Mouse (Mus musculus): ENCODE results near the gene Gpc6.

Gpc6 gene

GRCm38 (mm10) chr14:117239694-117240427 lies 314.7 kb downstream of the Gpc6 start:
- DNase-seq (ENCODE audit: low spot score in 2 of 2) = no peak

DNA sequence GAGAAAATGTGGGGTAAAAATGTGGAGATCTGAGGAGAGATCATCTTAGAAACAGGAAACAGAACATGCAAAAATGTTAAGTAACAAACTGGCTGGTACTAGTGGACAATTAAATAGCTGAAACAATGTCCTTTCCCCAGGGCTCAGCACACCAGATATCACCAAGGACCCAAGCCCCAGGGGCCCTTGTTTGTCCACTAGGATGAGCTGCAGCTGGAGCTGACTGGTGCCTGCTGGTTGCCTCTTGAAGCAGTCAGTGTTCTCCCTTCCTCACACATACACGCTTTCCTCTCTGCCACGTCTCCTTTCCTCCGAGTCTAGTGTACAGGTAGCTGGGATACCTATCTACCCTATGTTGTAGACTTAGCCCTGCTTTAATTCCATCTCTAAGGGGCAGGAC lies 320.5 kb downstream of the Gpc6 start:
- DNase-seq (ENCODE audit: low spot score in 2 of 2) = no peak

- no peak for DNase-seq (ENCODE audit: low spot score in 2 of 2)
Measured at GRCm38 (mm10) chr14:117256192-117256591, 331.1 kb downstream of the Gpc6 start.

GRCm38 (mm10) chr14:117265653-117266052 lies 340.5 kb downstream of the Gpc6 start:
- no peak for DNase-seq (ENCODE audit: low spot score in 2 of 2)

DNA sequence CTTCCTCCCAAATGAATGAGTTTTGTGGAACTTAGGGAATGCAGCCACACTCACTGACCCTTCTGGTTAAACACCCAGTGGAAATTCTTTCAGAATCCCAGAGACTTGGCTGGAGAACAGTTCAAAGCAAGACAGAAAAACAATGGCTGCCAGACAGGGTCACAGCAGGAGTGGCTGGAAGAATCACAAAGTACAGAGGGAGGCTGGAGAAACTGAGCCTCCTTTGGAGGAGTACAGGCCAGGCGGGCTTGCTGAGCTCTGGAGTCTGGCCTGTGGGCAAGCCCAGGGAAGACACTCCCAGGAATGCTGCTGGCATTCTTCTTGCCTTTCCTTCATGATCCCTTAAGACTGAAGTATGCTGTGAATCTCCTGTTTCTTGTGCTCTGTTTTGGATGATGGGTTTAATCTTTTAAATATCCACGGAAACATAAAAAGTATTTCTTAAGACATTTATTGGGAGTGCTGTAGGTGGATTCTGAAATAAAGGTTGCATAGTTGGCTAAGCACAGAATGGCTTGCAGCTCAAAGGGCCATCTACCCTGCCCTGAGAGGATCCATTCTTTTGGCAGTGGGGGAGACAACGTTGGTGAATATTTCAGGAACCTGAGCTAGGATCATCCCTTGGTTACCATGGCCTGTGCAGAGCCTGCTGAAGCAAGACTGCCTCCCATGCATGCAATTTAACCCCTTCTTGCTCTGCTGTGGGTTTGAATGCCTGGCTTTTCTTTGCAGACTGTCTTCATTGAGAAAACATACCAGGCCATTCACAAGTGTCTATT lies 342.9 kb downstream of the Gpc6 start:
- DNase-seq (ENCODE audit: low spot score in 2 of 2) = peak in 1 of 2 experiments; percentile 19

- DNase-seq (ENCODE audit: low spot score in 2 of 2) = no peak
Measured at GRCm38 (mm10) chr14:117283631-117284030, 358.5 kb downstream of the Gpc6 start.

DNA sequence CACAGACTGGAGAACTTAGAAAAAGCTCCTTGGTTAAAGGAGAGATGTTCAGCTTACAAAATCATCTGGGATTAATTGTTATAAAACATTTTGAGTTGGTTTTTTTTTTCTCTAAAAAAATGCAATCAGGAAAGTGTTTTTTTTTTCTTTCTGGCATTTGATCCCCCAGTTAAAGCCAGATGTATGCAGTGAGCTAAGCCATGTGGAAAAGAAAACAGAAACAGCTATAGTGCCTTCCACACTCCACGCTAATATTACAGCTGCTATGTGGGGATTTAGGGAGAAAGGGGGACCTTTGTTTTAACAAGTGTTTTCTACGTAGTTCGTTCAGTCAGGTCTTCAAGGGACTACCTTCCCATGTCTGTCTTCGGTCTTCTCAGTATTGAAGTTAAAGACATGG lies 368.6 kb downstream of the Gpc6 start:
- DNase-seq (ENCODE audit: low spot score in 2 of 2) = no peak

DNA sequence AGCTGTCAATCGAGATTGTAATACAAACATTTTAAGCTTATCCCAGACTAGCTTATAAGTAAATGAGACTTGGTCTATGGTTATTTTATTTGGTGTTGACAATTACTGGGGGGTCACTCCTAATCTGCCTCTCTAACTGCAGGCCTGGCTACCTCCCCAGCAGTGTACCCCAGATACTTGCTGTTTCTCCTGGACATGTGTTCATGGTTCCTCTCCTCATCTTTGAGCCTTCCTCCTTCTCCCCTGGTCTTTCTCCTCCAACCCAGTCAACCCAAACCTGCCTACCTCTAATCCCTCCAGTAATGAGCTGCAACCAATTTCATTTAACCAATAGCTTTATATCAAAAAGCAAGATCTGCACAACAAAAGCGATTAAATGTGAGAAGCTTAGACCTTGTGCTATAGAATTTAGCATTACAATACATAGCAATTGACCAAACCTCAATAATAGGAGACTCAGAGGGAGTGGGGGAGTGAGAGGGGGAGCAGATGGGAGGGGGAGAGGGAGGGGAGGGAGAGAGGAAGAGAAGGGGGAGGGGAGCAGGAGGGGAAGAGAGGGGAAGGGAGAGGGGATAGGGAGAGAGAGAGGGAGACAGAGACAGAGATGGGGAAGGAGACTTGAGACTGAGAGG lies 371.2 kb downstream of the Gpc6 start:
- DNase-seq (ENCODE audit: low spot score in 2 of 2) = no peak

GRCm38 (mm10) chr14:117301019-117301418 lies 375.9 kb downstream of the Gpc6 start:
- DNase-seq (ENCODE audit: low spot score in 2 of 2) = peak in 1 of 2 experiments; percentile 14

DNA sequence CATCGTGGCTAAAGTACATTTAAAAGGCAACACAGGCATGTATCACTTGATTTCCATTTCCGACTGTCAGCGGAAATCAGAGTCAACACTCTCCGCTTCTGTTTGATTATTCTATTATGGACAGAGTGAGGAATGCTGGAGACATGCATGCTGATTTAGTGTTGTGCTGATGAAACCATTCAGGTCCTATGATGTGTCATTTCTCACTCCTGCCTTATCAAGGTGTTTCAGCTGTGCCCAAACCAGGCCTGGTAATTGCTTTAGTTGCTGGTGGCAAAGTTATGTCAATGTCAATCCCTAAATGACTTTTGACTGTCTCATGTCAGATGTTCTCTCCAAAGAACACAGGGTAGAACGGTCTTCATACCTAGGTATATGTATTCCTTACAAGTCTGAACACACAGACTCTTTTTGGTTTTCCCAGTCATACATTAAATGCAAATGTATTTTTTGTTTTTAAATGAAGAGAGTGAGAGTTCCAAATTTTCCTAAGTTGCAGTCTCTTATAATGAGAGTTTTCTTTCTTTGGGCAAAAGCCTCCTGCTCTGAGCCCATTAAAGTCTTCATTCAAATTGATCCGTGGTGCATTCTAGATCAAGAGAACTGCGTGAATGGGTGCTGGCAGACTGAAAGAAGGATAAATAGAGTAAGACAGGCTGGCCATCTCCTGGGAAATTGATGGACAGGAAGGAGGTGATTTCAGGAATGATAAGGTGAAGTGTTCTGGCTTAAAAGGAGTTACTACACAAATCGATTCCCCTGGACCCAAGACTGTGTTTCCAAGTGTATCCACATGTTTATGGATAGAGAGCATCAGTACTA lies 379.0 kb downstream of the Gpc6 start:
- DNase-seq (ENCODE audit: low spot score in 2 of 2) = no peak

GRCm38 (mm10) chr14:117304723-117305010 lies 379.6 kb downstream of the Gpc6 start:
- no peak for DNase-seq (ENCODE audit: low spot score in 2 of 2)

GRCm38 (mm10) chr14:117309997-117310520 lies 384.9 kb downstream of the Gpc6 start:
- no peak for DNase-seq (ENCODE audit: low spot score in 2 of 2)

DNA sequence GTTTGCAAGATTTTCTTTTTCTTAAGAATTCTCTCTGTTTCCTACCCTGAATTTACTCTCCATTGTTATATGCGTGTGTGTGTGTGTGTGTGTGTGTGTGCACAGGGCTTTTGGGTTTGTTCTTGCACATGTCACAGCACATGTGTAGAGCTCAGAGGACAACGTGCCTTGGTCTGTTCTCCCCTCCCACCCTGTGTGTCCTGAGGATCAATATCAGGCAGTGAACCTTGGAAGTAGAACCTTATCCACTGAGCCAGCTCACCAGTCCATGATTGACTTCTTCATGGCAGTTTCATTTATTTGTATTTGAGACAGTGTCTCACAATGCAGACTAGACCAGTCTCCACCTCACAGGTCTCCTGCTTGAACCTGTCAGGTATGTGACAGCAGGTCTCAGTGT lies 399.1 kb downstream of the Gpc6 start:
- DNase-seq (ENCODE audit: low spot score in 2 of 2) = no peak

DNA sequence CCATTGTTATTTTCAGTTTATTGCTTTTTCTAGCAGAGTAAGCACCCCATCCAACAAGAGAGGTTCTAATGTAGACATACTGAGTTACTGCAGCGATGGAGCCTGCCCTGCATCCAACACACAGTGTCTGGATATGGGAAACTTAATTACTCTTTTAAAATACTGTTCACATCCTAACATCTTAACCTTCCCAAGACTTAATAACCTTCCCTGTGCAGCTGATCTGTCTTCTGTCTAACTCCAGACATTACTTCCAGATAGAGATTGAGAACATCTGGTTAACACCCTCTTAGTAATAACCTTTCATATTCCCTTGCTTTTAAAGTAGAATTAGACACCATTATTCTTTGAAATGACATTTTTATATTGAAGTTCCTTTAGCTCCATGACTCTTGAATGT lies 407.1 kb downstream of the Gpc6 start:
- no peak for DNase-seq (ENCODE audit: low spot score in 2 of 2)

- DNase-seq (ENCODE audit: low spot score in 2 of 2) = no peak
Measured at GRCm38 (mm10) chr14:117337271-117337670, 412.2 kb downstream of the Gpc6 start.

DNA sequence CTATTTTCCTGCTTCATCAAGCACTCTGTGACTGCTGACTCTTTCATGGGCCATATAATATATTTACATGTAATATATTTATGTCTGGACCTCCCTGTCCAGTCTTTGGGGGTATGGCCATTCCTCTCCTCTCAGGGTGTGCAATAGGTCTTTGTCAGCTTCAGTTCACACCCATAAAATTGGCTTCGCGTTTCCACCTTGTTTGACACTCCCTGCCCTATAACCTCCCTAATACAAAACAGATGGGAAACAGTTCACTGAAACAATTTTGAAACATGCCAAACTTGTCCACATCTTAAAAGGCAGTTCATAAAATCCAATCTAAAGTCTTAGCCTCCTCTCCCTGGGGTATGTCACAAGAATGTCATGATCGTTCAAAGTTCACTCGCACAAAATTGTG lies 415.4 kb downstream of the Gpc6 start:
- DNase-seq (ENCODE audit: low spot score in 2 of 2) = no peak

DNA sequence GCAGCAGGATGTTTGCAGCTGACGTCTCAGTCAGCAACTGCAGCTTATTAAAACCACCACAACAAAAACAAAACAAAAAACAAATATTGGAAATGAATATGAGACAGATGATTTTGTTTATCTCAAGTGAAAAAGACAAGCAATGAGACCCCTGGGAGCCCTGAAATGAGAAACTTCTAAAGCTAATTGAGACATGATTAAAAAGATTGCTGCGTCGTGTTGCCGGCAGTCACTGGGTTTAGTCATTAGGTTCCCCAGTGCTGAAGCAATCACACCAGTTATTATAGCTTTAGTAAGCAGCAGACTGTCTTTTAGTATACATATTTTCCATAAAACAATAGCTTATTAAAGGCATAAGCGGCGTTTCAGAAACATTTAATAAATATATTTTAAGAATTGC lies 419.4 kb downstream of the Gpc6 start:
- DNase-seq (ENCODE audit: low spot score in 2 of 2) = no peak

- no peak for DNase-seq (ENCODE audit: low spot score in 2 of 2)
Measured at GRCm38 (mm10) chr14:117346372-117346885, 421.3 kb downstream of the Gpc6 start.

DNA sequence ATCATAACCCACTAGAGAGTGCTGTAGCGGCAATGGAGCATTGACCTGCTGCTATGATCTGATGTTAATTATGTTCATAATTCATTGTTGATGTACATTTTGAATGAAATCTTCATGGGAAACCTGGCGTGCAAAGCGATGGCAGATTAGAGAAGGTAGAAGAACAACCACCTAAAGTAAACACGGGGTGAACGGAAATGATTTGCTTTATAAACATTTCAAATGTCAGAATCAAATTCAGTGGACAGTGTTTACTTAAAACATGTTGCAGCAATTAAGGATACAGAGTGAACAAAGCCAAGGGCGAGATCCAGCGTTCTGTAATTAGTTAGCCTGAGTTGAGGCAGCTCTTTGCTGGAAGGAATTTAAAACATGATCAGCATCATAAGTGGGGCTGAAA lies 426.2 kb downstream of the Gpc6 start:
- DNase-seq (ENCODE audit: low spot score in 2 of 2) = no peak

DNA sequence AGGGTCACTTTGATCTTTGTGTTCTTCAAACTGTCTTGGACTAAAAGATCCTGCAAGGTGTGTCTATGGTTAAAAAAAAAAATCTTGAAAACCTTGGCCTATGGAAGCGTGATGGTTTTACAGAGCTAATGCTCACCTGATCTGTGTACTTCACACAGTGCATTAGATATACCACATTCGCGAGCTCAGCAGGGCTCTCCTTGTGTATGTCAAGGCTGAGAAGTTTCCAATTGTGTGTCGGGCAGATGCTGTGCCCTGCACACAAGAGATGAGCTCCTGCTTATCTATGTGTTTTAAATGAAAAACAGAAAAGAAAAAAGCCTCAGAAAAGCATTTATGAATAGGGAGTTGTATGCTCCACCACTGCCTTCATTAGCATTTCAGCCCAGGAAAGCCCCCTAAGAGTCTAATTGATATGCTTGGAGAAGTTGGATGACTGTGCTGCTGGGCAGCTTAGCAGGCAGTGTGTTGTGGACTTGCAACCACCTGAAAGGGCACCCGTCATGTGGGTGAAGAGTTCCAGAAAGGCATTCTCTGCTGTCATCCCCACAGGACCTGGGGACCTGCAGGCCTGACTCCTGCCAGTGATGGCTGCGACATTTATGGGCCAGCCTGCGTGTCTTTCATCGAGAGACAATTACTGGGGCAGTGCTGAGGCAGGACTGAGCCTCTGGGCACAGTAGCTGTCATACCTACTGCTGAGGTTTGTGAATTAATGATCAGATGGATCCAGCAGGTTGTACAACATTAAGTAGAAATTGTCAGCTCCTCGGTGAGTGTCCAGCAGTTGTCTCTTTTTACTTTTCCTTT lies 436.2 kb downstream of the Gpc6 start:
- no peak for DNase-seq (ENCODE audit: low spot score in 2 of 2)

DNA sequence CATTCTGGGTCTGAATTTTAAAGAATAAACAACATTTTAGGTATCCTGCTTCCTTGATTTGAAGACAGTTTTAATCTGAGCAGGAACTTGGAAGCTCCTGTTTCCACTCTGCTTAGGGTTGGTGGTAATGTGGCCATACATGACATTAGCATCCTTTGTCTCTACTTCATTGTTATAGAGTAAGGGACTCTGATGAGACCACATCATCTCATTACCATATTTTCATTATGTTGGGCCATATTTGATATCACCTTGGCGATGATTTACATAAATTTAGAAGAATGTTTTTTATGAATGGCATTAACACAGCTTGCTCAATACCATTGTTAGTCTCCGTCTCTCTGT lies 436.8 kb downstream of the Gpc6 start:
- no peak for DNase-seq (ENCODE audit: low spot score in 2 of 2)

All from frontal cortex, postnatal 36 days (tissue).